Mouse (Mus musculus) forebrain, embryonic 15.5 days (tissue): ENCODE results near the gene Foxj2. TPM values are rescaled to one million over a fixed set of nuclear protein-coding genes. Genes with fewer than 3 reads are reported as not detected.

Source experiments
- ATAC-seq: fragments of 200-750 bp; cut with Nextera tagmentation; replicated peaks from 2 replicates; pipeline ENCODE4 v1.8.0; 2017; ENCODE audit warnings: mild to moderate bottlenecking, moderate TSS enrichment, moderate library complexity
- H3K27ac ChIP-seq: fragments of 300-500 bp; sonication (generic); replicated peaks from 2 replicates; pipeline ENCODE4 v1.5.1; 2015; ENCODE audit warnings: mild to moderate bottlenecking, inconsistent platforms
- H3K27me3 ChIP-seq: fragments of 300-500 bp; sonication (generic); 2 replicates; pipeline ENCODE4 v1.6.1; 2015; ENCODE audit warnings: inconsistent platforms
- H3K36me3 ChIP-seq: fragments of 300-500 bp; sonication (generic); 2 replicates; pipeline ENCODE4 v1.6.1; 2015; ENCODE audit warnings: mild to moderate bottlenecking, inconsistent platforms
- H3K4me1 ChIP-seq: fragments of 300-500 bp; sonication (generic); 2 replicates; pipeline ENCODE4 v1.6.1; 2015; ENCODE audit warnings: inconsistent platforms
- H3K4me2 ChIP-seq: fragments of 300-500 bp; sonication (generic); replicated peaks from 2 replicates; pipeline ENCODE4 v1.6.1; 2015; ENCODE audit warnings: mild to moderate bottlenecking, inconsistent platforms
- H3K4me3 ChIP-seq: fragments of 300-500 bp; sonication (generic); 2 replicates; pipeline ENCODE4 v1.5.1; 2015; ENCODE audit warnings: mild to moderate bottlenecking, inconsistent platforms
- H3K9ac ChIP-seq: fragments of 300-500 bp; sonication (generic); replicated peaks from 2 replicates; pipeline ENCODE4 v1.6.1; 2015; ENCODE audit warnings: mild to moderate bottlenecking, inconsistent platforms
- H3K9me3 ChIP-seq: fragments of 300-500 bp; sonication (generic); 2 replicates; pipeline ENCODE4 v1.6.1; 2016; ENCODE audit warnings: inconsistent platforms
- WGBS: fragments of 180-500 bp; shearing (Covaris S2); methylation state at CpG from one replicate; pipeline ENCODE4 v1.1.7; 2015; ENCODE audit warnings: mixed read lengths; 5-methylcytosine and 5-hydroxymethylcytosine counted together
- polyA plus RNA-seq: library from polyadenylated mRNA; unstranded; fragments of >200 nt; fragmentation: Nextera tagmentation; extraction: Ambion mirVana; gene quantifications from 2 replicates; pipeline ENCODE4 v1.2.1, GENCODE M21; 2015

The Foxj2 gene
- polyA plus RNA-seq, 1 experiment from 2014 or later, result 6.8 TPM

- H3K4me1 ChIP-seq, result peaks cover 16% of the 10 kb centered on the region; the same call in 1 of the 2 replicates
- peaks cover 13% of the 10 kb centered on the region; the same call in 1 of the 2 replicates for H3K27me3 ChIP-seq
- peak within 1 kb of the TSS; percentile 61 for H3K4me3 ChIP-seq
- peak within 1 kb of the TSS; percentile 92 for H3K4me2 ChIP-seq
- no peaks in the 10 kb centered on the region for H3K36me3 ChIP-seq
- peak within 1 kb of the TSS; percentile 61 for H3K9ac ChIP-seq
- peak within 1 kb of the TSS; percentile 13 for H3K27ac ChIP-seq
- peak; percentile 78 for ATAC-seq
- H3K9me3 ChIP-seq, result no peaks in the 10 kb centered on the region
- under 1% methylated on average over 35 of the region's 46 CpGs for WGBS
Measured at GRCm38 (mm10) chr6:122801301-122801800, 18.4 kb upstream of the Foxj2 start, which contains the start of gene Slc2a3. TSS of gene Slc2a3 (minus strand) at chr6:122801640.

- peak overlapping the region; percentile 13 for H3K27ac ChIP-seq
- WGBS, result 2% methylated on average over 34 of the region's 34 CpGs
Measured at GRCm38 (mm10) chr6:122801801-122802514, 17.8 kb upstream of the Foxj2 start.

GRCm38 (mm10) chr6:122804418-122804817 lies 15.3 kb upstream of the Foxj2 start:
- Histone ChIP-seq H3K36me3 (no peaks in the 10 kb centered on the region), H3K4me1 (peaks cover 16% of the 10 kb centered on the region; the same call in 1 of the 2 replicates), H3K27ac (no peak overlapping the region), H3K4me2 (no peak overlapping the region), H3K9ac (no peak overlapping the region), H3K9me3 (no peaks in the 10 kb centered on the region), H3K4me3 (no peak overlapping the region), H3K27me3 (peaks cover 13% of the 10 kb centered on the region; the same call in 1 of the 2 replicates)
- no peak for ATAC-seq
- WGBS, result 23% methylated on average over 5 of the region's 5 CpGs

More at GRCm38 (mm10) chr6:122801801-122802514, 17.8 kb upstream of the Foxj2 start:
- peak overlapping the region; percentile 61 for H3K4me3 ChIP-seq
- peak; percentile 79 for ATAC-seq
- H3K9me3 ChIP-seq, result no peaks in the 10 kb centered on the region
- H3K9ac ChIP-seq, result peak overlapping the region; percentile 61
- H3K4me2 ChIP-seq, result peak overlapping the region; percentile 92
- no peaks in the 10 kb centered on the region for H3K36me3 ChIP-seq
- peaks cover 13% of the 10 kb centered on the region; the same call in 1 of the 2 replicates for H3K27me3 ChIP-seq
- H3K4me1 ChIP-seq, result peaks cover 16% of the 10 kb centered on the region; the same call in 1 of the 2 replicates

- Histone ChIP-seq H3K4me1 (peaks cover 12% of the 10 kb centered on the region), H3K36me3 (no peaks in the 10 kb centered on the region), H3K27ac (peak overlapping the region; percentile 98), H3K4me3 (peak overlapping the region; percentile 74), H3K9me3 (no peaks in the 10 kb centered on the region), H3K4me2 (peak overlapping the region; percentile 74), H3K27me3 (no peaks in the 10 kb centered on the region), H3K9ac (peak overlapping the region; percentile 79)
- 2% methylated on average over 11 of the region's 11 CpGs for WGBS
- peak; percentile 3; the same call in 1 of the 2 replicates for ATAC-seq
Measured at GRCm38 (mm10) chr6:122810022-122810614, 9.6 kb upstream of the Foxj2 start.

- WGBS, result under 1% methylated on average over 30 of the region's 30 CpGs
- H3K9ac ChIP-seq, result peak overlapping the region; percentile 79
- peak overlapping the region; percentile 98 for H3K27ac ChIP-seq
- peaks cover 12% of the 10 kb centered on the region for H3K4me1 ChIP-seq
- H3K9me3 ChIP-seq, result no peaks in the 10 kb centered on the region
- no peaks in the 10 kb centered on the region for H3K27me3 ChIP-seq
- peak overlapping the region; percentile 74 for H3K4me2 ChIP-seq
- H3K36me3 ChIP-seq, result no peaks in the 10 kb centered on the region
- peak; percentile 99 for ATAC-seq
- H3K4me3 ChIP-seq, result peak overlapping the region; percentile 74
Measured at GRCm38 (mm10) chr6:122810615-122811279, 9.0 kb upstream of the Foxj2 start.

- Histone ChIP-seq H3K27ac (peak overlapping the region; percentile 98), H3K4me1 (peaks cover 12% of the 10 kb centered on the region), H3K4me3 (peak overlapping the region; percentile 74), H3K9me3 (no peaks in the 10 kb centered on the region), H3K4me2 (peak overlapping the region; percentile 74), H3K27me3 (no peaks in the 10 kb centered on the region), H3K36me3 (no peaks in the 10 kb centered on the region), H3K9ac (peak overlapping the region; percentile 79)
- under 1% methylated on average over 37 of the region's 38 CpGs for WGBS
- ATAC-seq, result peak; percentile 94
Measured at GRCm38 (mm10) chr6:122811280-122811652, 8.4 kb upstream of the Foxj2 start.

- peak overlapping the region; percentile 98 for H3K27ac ChIP-seq
- no peaks in the 10 kb centered on the region for H3K9me3 ChIP-seq
- H3K4me1 ChIP-seq, result peaks cover 12% of the 10 kb centered on the region
- H3K4me3 ChIP-seq, result peak overlapping the region; percentile 74
- H3K27me3 ChIP-seq, result no peaks in the 10 kb centered on the region
- ATAC-seq, result no peak
- H3K4me2 ChIP-seq, result peak overlapping the region; percentile 74
- H3K36me3 ChIP-seq, result no peaks in the 10 kb centered on the region
- 26% methylated on average over 16 of the region's 16 CpGs for WGBS
- H3K9ac ChIP-seq, result peak overlapping the region; percentile 79; the same call in 1 of the 2 replicates
Measured at GRCm38 (mm10) chr6:122811771-122812600, 7.7 kb upstream of the Foxj2 start.

- Histone ChIP-seq H3K27me3 (no peaks in the 10 kb centered on the region), H3K9me3 (no peaks in the 10 kb centered on the region), H3K27ac (no peak overlapping the region), H3K4me2 (no peak overlapping the region), H3K9ac (no peak overlapping the region), H3K36me3 (no peaks in the 10 kb centered on the region), H3K4me3 (no peak overlapping the region), H3K4me1 (peaks cover 12% of the 10 kb centered on the region)
- no peak for ATAC-seq
- 92% methylated on average over 4 of the region's 4 CpGs for WGBS
Measured at GRCm38 (mm10) chr6:122812716-122813115, 7.0 kb upstream of the Foxj2 start.

- 94% methylated on average over 4 of the region's 4 CpGs for WGBS
- Histone ChIP-seq H3K27me3 (no peaks in the 10 kb centered on the region), H3K9me3 (no peaks in the 10 kb centered on the region), H3K36me3 (no peaks in the 10 kb centered on the region), H3K4me3 (no peak overlapping the region), H3K4me2 (no peak overlapping the region), H3K27ac (no peak overlapping the region), H3K9ac (no peak overlapping the region), H3K4me1 (peaks cover 12% of the 10 kb centered on the region)
- no peak for ATAC-seq
Measured at GRCm38 (mm10) chr6:122813640-122814039, 6.1 kb upstream of the Foxj2 start.

GRCm38 (mm10) chr6:122820071-122820798 lies 521 bp downstream of the Foxj2 start:
- H3K27me3 ChIP-seq, result no peaks in the 10 kb centered on the region
- peaks cover 37% of the 10 kb centered on the region for H3K4me1 ChIP-seq
- H3K4me2 ChIP-seq, result peak overlapping the region; percentile 72
- 0% methylated on average over 30 of the region's 38 CpGs for WGBS
- H3K36me3 ChIP-seq, result no peaks in the 10 kb centered on the region
- ATAC-seq, result peak; percentile 73
- H3K9me3 ChIP-seq, result no peaks in the 10 kb centered on the region
- H3K4me3 ChIP-seq, result peak overlapping the region; percentile 87
- H3K27ac ChIP-seq, result peak overlapping the region; percentile 32; the same call in 1 of the 2 replicates
- peak overlapping the region; percentile 93 for H3K9ac ChIP-seq
